Mouse (Mus musculus): ENCODE measurements around the gene Rbm28. TPM values are rescaled to one million over a fixed set of nuclear protein-coding genes. Genes with fewer than 3 reads are reported as not detected.

The Rbm28 gene
- polyA plus RNA-seq, 1 experiment from 2014 or later: 69.0 TPM

DNA sequence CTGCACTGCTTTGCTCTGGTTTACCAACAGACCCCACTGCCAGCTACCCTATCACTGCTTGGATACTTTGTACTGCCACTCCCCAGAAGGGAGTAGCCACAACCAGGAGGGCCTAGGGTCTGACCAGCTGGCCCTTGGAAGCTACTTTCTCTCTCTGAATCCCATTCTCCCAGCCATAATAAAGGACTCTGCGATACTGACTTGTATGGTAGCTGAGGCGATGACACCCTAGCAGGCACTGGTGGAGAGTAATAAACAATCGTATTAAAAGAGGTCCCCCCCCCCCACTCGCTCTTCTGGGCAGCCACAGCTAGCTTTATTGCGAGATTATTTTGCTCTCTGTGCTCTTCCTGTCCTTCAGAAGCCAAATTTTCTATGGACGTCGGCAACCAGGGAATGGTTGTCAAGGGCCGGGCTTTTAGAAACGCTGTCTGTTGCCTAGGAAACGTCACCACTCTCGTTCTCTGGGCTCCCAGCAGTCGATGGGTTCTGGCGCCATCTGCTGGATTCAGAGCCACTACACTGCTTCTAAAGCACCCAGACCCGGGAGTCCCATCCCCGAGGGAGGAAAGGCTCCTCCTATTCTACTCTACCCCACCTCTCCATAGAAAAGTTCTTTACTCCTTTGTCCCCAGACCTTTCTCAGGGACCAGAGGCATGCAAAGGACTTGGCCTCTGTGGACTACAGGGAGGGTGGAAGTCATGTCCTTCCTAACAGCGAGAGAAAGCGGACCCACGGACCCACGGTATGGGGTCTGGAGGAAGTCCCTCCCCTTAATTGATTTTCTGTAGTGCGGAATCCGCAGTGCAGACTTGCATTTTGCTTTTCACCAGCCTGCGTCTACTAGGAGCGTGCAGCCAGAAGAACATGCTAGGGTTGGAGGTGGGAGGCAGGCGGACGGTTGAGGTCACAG lies 33.8 kb upstream of the Rbm28 start:
- Histone ChIP-seq H3K4me2 (replicated peaks; ENCODE audit: low read depth, low read length) (peak overlapping the region; percentile 49), H3K4me3 (ENCODE audit: low read depth, low read length) (peak overlapping the region; percentile 17; the same call in 1 of the 2 replicates), H3K36me3 (ENCODE audit: control insufficient read depth, insufficient read depth, low read length) (no peaks in the 10 kb centered on the region), H3K4me1 (replicated peaks; ENCODE audit: control insufficient read depth, insufficient read depth, low read length) (peaks cover 3% of the 10 kb centered on the region; the same call in 1 of the 2 replicates), H3K27me3 (ENCODE audit: control insufficient read depth, insufficient read depth, low read length) (no peaks in the 10 kb centered on the region; the same call in 1 of the 2 replicates), H3K27ac (ENCODE audit: low read depth, low read length) (no peak overlapping the region), H3K9ac (ENCODE audit: low read depth, low read length) (no peak overlapping the region), H3K9me3 (ENCODE audit: control insufficient read depth, low read length) (no peaks in the 10 kb centered on the region)
- peak; percentile 86 for ATAC-seq (ENCODE audit: low FRiP score)
- peak; percentile 97 for DNase-seq (ENCODE audit: low spot score)
- 14% methylated on average over 25 of the region's 25 CpGs for WGBS

GRCm38 (mm10) chr6:29195846-29196698 lies 31.3 kb upstream of the Rbm28 start:
- Histone ChIP-seq H3K9me3 (ENCODE audit: control insufficient read depth, low read length) (no peaks in the 10 kb centered on the region), H3K4me1 (replicated peaks; ENCODE audit: control insufficient read depth, insufficient read depth, low read length) (peaks cover 3% of the 10 kb centered on the region; the same call in 1 of the 2 replicates), H3K9ac (ENCODE audit: low read depth, low read length) (no peak overlapping the region), H3K36me3 (ENCODE audit: control insufficient read depth, insufficient read depth, low read length) (no peaks in the 10 kb centered on the region), H3K27ac (ENCODE audit: low read depth, low read length) (no peak overlapping the region), H3K27me3 (ENCODE audit: control insufficient read depth, insufficient read depth, low read length) (no peaks in the 10 kb centered on the region; the same call in 1 of the 2 replicates), H3K4me3 (ENCODE audit: low read depth, low read length) (no peak overlapping the region), H3K4me2 (replicated peaks; ENCODE audit: low read depth, low read length) (no peak overlapping the region)
- WGBS: 89% methylated on average over 5 of the region's 5 CpGs
- ATAC-seq (ENCODE audit: low FRiP score) (no peak), DNase-seq (ENCODE audit: low spot score) (no peak)

- Histone ChIP-seq H3K27me3 (ENCODE audit: control insufficient read depth, insufficient read depth, low read length) (no peaks in the 10 kb centered on the region; the same call in 1 of the 2 replicates), H3K9me3 (ENCODE audit: control insufficient read depth, low read length) (no peaks in the 10 kb centered on the region), H3K36me3 (ENCODE audit: control insufficient read depth, insufficient read depth, low read length) (no peaks in the 10 kb centered on the region), H3K9ac (ENCODE audit: low read depth, low read length) (no peak overlapping the region), H3K4me3 (ENCODE audit: low read depth, low read length) (no peak overlapping the region), H3K4me2 (replicated peaks; ENCODE audit: low read depth, low read length) (no peak overlapping the region), H3K27ac (ENCODE audit: low read depth, low read length) (no peak overlapping the region), H3K4me1 (replicated peaks; ENCODE audit: control insufficient read depth, insufficient read depth, low read length) (peaks cover 3% of the 10 kb centered on the region; the same call in 1 of the 2 replicates)
- ATAC-seq (ENCODE audit: low FRiP score) (no peak), DNase-seq (ENCODE audit: low spot score) (no peak)
- 77% methylated on average over 5 of the region's 5 CpGs for WGBS
Measured at GRCm38 (mm10) chr6:29195146-29195545, 30.3 kb upstream of the Rbm28 start.

DNA sequence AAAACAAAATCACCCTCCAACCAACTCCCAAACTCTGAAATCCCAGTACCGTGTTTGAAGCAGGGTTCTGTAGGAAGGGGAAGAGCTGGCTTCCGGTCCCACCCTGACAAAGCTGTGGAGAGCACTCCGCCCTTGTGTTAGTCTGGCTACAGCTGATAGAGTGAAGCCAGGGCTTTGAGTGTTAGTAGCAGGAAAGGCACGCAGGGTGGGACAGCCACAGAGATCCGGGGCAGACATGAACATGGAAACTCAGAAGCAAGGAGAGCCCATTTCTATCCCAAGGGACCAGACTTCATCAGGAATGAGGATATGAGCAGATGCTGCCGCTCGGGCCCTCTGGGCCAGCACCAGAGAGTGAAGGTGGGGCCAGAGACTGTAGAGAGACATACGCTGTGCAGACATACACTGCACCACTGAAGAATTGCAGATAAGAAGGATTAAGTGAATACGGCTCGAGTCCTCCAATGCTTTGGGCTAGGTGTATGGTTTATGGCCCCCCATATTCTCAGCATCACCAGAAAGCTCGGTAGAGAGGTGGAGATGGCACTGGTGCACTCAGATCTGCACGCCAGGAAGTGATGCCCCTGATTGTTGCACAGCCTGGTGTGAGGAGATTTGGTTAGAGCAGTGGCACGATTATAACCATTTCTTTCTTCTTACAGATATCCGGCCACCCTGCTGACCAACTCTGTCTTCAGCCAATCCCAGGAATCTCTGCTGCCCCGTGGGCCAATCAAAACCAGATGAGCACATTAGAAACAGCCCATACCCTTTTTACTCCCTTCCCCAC lies 29.4 kb upstream of the Rbm28 start:
- no peaks in the 10 kb centered on the region for H3K36me3 ChIP-seq (ENCODE audit: control insufficient read depth, insufficient read depth, low read length)
- H3K27me3 ChIP-seq (ENCODE audit: control insufficient read depth, insufficient read depth, low read length): no peaks in the 10 kb centered on the region
- H3K9ac ChIP-seq (ENCODE audit: low read depth, low read length): no peak overlapping the region
- WGBS: 72% methylated on average over 15 of the region's 15 CpGs
- DNase-seq (ENCODE audit: low spot score) (no peak), ATAC-seq (ENCODE audit: low FRiP score) (no peak)
- H3K4me3 ChIP-seq (ENCODE audit: low read depth, low read length): no peak overlapping the region
- no peak overlapping the region for H3K27ac ChIP-seq (ENCODE audit: low read depth, low read length)
- no peak overlapping the region for H3K4me2 ChIP-seq (replicated peaks; ENCODE audit: low read depth, low read length)
- peaks cover 3% of the 10 kb centered on the region; the same call in 1 of the 2 replicates for H3K4me1 ChIP-seq (replicated peaks; ENCODE audit: control insufficient read depth, insufficient read depth, low read length)
- H3K9me3 ChIP-seq (ENCODE audit: control insufficient read depth, low read length): no peaks in the 10 kb centered on the region

- DNase-seq (ENCODE audit: low spot score) (no peak), ATAC-seq (ENCODE audit: low FRiP score) (no peak)
- WGBS: 68% methylated on average over 1 of the region's 1 CpGs
- Histone ChIP-seq H3K36me3 (ENCODE audit: control insufficient read depth, insufficient read depth, low read length) (no peaks in the 10 kb centered on the region), H3K27me3 (ENCODE audit: control insufficient read depth, insufficient read depth, low read length) (no peaks in the 10 kb centered on the region), H3K4me3 (ENCODE audit: low read depth, low read length) (no peak overlapping the region), H3K4me2 (replicated peaks; ENCODE audit: low read depth, low read length) (no peak overlapping the region), H3K9me3 (ENCODE audit: control insufficient read depth, low read length) (no peaks in the 10 kb centered on the region), H3K27ac (ENCODE audit: low read depth, low read length) (no peak overlapping the region), H3K9ac (ENCODE audit: low read depth, low read length) (no peak overlapping the region), H3K4me1 (replicated peaks; ENCODE audit: control insufficient read depth, insufficient read depth, low read length) (no peaks in the 10 kb centered on the region)
Measured at GRCm38 (mm10) chr6:29187936-29188335, 23.1 kb upstream of the Rbm28 start.

GRCm38 (mm10) chr6:29179843-29180242 lies 15.0 kb upstream of the Rbm28 start:
- Histone ChIP-seq H3K9me3 (ENCODE audit: control insufficient read depth, low read length) (no peaks in the 10 kb centered on the region), H3K4me1 (replicated peaks; ENCODE audit: control insufficient read depth, insufficient read depth, low read length) (peaks cover 4% of the 10 kb centered on the region; the same call in 1 of the 2 replicates), H3K9ac (ENCODE audit: low read depth, low read length) (no peak overlapping the region), H3K27me3 (ENCODE audit: control insufficient read depth, insufficient read depth, low read length) (peaks cover 9% of the 10 kb centered on the region), H3K4me2 (replicated peaks; ENCODE audit: low read depth, low read length) (peak overlapping the region; percentile 92), H3K36me3 (ENCODE audit: control insufficient read depth, insufficient read depth, low read length) (no peaks in the 10 kb centered on the region), H3K27ac (ENCODE audit: low read depth, low read length) (no peak overlapping the region), H3K4me3 (ENCODE audit: low read depth, low read length) (peak overlapping the region; percentile 59)
- 46% methylated on average over 8 of the region's 8 CpGs for WGBS
- ATAC-seq (ENCODE audit: low FRiP score) (no peak), DNase-seq (ENCODE audit: low spot score) (no peak)

- Histone ChIP-seq H3K36me3 (ENCODE audit: control insufficient read depth, insufficient read depth, low read length) (no peaks in the 10 kb centered on the region), H3K4me2 (replicated peaks; ENCODE audit: low read depth, low read length) (peak within 1 kb of the TSS; percentile 92), H3K27ac (ENCODE audit: low read depth, low read length) (peak within 1 kb of the TSS; percentile 67), H3K9ac (ENCODE audit: low read depth, low read length) (peak within 1 kb of the TSS; percentile 67), H3K27me3 (ENCODE audit: control insufficient read depth, insufficient read depth, low read length) (peaks cover 11% of the 10 kb centered on the region), H3K4me3 (ENCODE audit: low read depth, low read length) (peak within 1 kb of the TSS; percentile 59), H3K9me3 (ENCODE audit: control insufficient read depth, low read length) (no peaks in the 10 kb centered on the region), H3K4me1 (replicated peaks; ENCODE audit: control insufficient read depth, insufficient read depth, low read length) (peaks cover 7% of the 10 kb centered on the region; the same call in 1 of the 2 replicates)
- peak; percentile 81 for ATAC-seq (ENCODE audit: low FRiP score)
- 1% methylated on average over 72 of the region's 79 CpGs for WGBS
- DNase-seq (ENCODE audit: low spot score): peak; percentile 75
Measured at GRCm38 (mm10) chr6:29178888-29179658, 14.3 kb upstream of the Rbm28 start, which contains the start of gene Prrt4. Gene Prrt4, minus strand, starts transcription at chr6:29179584.

Data from hindbrain, embryonic 11.5 days (tissue).